Mouse (Mus musculus): Measurements from ENCODE around the gene Rgs7bp.

DNA sequence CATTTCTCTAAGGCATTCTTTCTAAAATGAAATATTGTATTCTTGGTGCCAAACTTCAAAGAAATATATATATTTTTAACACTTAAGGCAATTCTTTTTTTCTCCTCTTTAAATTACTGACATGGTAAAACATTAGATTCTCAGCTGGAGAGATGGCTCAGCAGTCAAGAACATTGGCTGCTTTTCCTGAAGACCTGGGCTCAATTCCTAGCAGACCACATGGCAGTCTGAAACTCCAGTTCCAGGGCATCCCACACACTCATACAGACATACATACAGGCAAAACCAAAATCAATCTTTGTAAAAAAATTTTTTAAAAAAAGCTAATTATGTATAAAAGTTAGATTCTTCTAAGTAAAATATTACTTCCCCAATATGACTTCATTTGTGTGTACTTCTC is 22.8 kb downstream of the Rgs7bp start:
- TF ChIP-seq CTCF (IDR thresholded peaks at IDR 0.05) (no peak), POLR2A (IDR thresholded peaks at IDR 0.05; ENCODE audit: insufficient read depth, low read depth, low read length) (no peak)

Data from heart, adult 2 months (tissue).